Mouse (Mus musculus) hindbrain, embryonic 16.5 days (tissue): ENCODE measurements around the gene Lrp6. TPM values are rescaled to one million over a fixed set of nuclear protein-coding genes. Genes with fewer than 3 reads are reported as not detected.

Source experiments
- ATAC-seq: fragments of 200-750 bp; cut with Nextera tagmentation; 2 replicates; pipeline ENCODE4 v1.8.0; 2017; ENCODE audit warnings: moderate TSS enrichment, moderate library complexity
- H3K27ac ChIP-seq: fragments of 300-500 bp; sonication (generic); 2 replicates; pipeline ENCODE4 v1.5.1; 2014; ENCODE audit warnings: low read depth, mild to moderate bottlenecking, control low read depth, low read length, moderate library complexity
- H3K27me3 ChIP-seq: fragments of 300-500 bp; sonication (generic); replicated peaks from 2 replicates; pipeline ENCODE4 v1.6.1; 2014; ENCODE audit warnings: low read length; ENCODE audit not compliant: control insufficient read depth, insufficient read depth
- H3K36me3 ChIP-seq: fragments of 300-500 bp; sonication (generic); 2 replicates; pipeline ENCODE4 v1.6.1; 2014; ENCODE audit warnings: mild to moderate bottlenecking, low read length, moderate library complexity, mixed read lengths; ENCODE audit not compliant: control insufficient read depth, insufficient read depth
- H3K4me1 ChIP-seq: fragments of 300-500 bp; sonication (generic); 2 replicates; pipeline ENCODE4 v1.6.1; 2014; ENCODE audit warnings: low read depth, low read length; ENCODE audit not compliant: control insufficient read depth, insufficient read depth
- H3K4me2 ChIP-seq: fragments of 300-500 bp; sonication (generic); 2 replicates; pipeline ENCODE4 v1.6.1; 2014; ENCODE audit warnings: mild to moderate bottlenecking, low read length, control low read depth, moderate library complexity
- H3K4me3 ChIP-seq: fragments of 300-500 bp; sonication (generic); 2 replicates; pipeline ENCODE4 v1.5.1; 2014; ENCODE audit warnings: mild to moderate bottlenecking, low read length, control low read depth, moderate library complexity
- H3K9ac ChIP-seq: fragments of 300-500 bp; sonication (generic); 2 replicates; pipeline ENCODE4 v1.6.1; 2014; ENCODE audit warnings: low read depth, mild to moderate bottlenecking, control low read depth, low read length, moderate library complexity
- H3K9me3 ChIP-seq: fragments of 300-500 bp; sonication (generic); 2 replicates; pipeline ENCODE4 v1.6.1; 2014; ENCODE audit warnings: mild to moderate bottlenecking, low read length, moderate library complexity; ENCODE audit not compliant: control insufficient read depth
- WGBS: fragments of 180-500 bp; shearing (Covaris S2); extraction: QIAGEN DNeasy Blood & Tissue Kit; methylation state at CpG from one replicate; pipeline ENCODE4 v1.1.7; 2014; 5-methylcytosine and 5-hydroxymethylcytosine counted together
- polyA plus RNA-seq: library from polyadenylated mRNA; unstranded; fragments of >200 nt; fragmentation: Nextera tagmentation; extraction: Ambion mirVana; gene quantifications from 2 replicates; pipeline ENCODE4 v1.2.1, GENCODE M21; 2015

The Lrp6 gene
- polyA plus RNA-seq, 1 experiment from 2014 or later = 12.6 TPM

DNA sequence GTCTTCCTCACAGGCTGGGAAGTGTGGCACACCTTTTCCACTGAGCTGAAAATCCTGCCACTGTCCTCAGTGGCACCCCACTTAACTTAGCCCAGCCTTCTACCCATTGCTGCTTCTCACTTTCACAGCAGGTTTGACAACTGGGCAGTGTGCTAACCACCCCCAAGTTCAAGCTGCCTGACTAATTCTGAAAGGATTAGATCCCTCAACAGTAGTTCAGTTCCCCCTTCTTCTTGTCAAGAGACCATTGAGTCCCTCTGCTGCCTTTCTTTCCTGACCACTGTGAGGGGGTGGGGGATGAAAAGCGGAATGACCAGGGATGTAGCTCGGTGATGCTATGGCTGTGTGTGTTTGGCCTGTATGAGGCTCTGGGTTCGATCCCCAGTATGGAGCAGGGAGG lies 133.5 kb downstream of the Lrp6 start:
- H3K4me2 ChIP-seq = no peak overlapping the region
- WGBS = 86% methylated on average over 3 of the region's 3 CpGs
- no peak overlapping the region for H3K9ac ChIP-seq
- H3K36me3 ChIP-seq = no peaks in the 10 kb centered on the region
- no peak for ATAC-seq
- no peaks in the 10 kb centered on the region for H3K4me1 ChIP-seq
- H3K9me3 ChIP-seq = no peaks in the 10 kb centered on the region
- H3K27me3 ChIP-seq = no peaks in the 10 kb centered on the region
- H3K27ac ChIP-seq = no peak overlapping the region
- H3K4me3 ChIP-seq = no peak overlapping the region

DNA sequence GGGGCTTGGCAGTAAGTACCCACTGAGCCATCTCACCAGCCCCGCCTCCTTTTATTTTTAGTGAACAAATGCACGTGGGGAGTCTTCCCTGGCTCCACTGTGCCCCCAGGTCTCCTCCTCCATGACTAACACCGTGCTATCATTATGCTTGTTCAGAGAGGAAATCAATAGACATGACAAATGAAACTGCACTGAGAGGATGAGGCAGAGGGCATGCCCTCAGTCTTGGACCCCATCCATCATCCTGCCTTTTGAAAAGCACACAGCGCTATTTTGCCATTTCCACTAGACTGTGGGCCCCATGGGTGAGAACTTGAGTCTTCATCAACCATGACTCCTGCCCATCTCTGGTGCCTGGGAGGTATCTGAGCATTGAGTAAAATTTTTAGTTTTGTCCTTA lies 135.2 kb downstream of the Lrp6 start:
- H3K9me3 ChIP-seq = no peaks in the 10 kb centered on the region
- H3K4me3 ChIP-seq = no peak overlapping the region
- no peak overlapping the region for H3K9ac ChIP-seq
- no peak overlapping the region for H3K4me2 ChIP-seq
- no peaks in the 10 kb centered on the region for H3K4me1 ChIP-seq
- no peaks in the 10 kb centered on the region for H3K36me3 ChIP-seq
- no peak for ATAC-seq
- H3K27ac ChIP-seq = no peak overlapping the region
- no peaks in the 10 kb centered on the region for H3K27me3 ChIP-seq
- 26% methylated on average over 4 of the region's 4 CpGs for WGBS

DNA sequence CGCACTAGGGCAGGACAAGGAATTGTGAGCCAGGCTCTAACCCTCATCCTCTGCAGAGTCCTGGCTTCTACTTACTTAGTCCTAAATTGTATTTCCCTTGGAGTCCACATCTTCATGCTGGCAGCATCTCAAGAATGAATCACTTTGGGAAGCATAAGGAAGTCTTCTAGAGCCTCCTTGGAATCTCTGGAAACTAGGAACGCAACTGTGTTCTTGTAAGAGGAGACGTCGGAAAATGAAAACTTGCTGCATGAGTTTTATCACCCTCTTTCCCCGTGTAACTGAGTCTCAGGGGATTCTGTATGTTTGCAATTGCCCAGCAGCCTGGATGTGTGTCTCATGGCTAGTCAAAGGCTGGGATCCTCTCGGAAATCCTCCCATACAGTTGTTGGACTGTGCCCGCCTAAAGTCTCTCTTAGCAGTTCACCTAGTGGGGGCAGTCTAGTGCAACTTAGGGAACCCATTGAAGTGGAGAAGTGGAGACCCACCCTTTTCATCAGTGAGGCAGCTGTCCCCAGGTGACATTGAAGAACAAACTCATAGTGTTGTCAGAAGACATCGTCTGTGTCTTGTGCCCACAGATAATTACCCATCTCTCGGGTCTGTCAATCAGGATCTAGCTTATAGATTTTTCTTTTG lies 136.5 kb downstream of the Lrp6 start:
- H3K27ac ChIP-seq = no peak overlapping the region
- no peaks in the 10 kb centered on the region for H3K9me3 ChIP-seq
- no peaks in the 10 kb centered on the region for H3K36me3 ChIP-seq
- no peaks in the 10 kb centered on the region for H3K27me3 ChIP-seq
- no peak for ATAC-seq
- no peaks in the 10 kb centered on the region for H3K4me1 ChIP-seq
- H3K9ac ChIP-seq = no peak overlapping the region
- 86% methylated on average over 9 of the region's 9 CpGs for WGBS
- no peak overlapping the region for H3K4me3 ChIP-seq
- no peak overlapping the region for H3K4me2 ChIP-seq

DNA sequence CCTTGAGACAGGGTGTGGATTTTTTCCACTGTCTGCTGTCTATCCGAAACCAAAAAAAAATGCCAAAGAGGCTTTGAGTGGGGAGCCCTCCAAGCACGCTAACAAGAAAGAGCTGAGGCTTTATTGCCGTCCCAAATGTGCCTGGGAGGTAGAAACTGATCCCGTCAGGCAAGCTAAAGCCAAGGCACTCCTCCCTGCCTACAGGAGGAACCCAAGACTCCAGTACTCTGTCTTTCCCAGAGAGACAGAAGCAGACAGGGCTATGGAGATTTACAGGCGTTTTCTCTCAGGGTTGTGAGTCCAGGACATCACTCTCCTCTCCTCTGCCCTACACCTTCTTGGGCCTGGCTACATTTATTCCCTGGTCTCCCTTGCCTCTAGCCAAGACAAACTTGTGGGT lies 138.3 kb downstream of the Lrp6 start:
- H3K27me3 ChIP-seq = no peaks in the 10 kb centered on the region
- H3K4me2 ChIP-seq = no peak overlapping the region
- no peaks in the 10 kb centered on the region for H3K36me3 ChIP-seq
- H3K4me3 ChIP-seq = no peak overlapping the region
- H3K4me1 ChIP-seq = no peaks in the 10 kb centered on the region
- H3K27ac ChIP-seq = no peak overlapping the region
- H3K9ac ChIP-seq = no peak overlapping the region
- no peaks in the 10 kb centered on the region for H3K9me3 ChIP-seq
- no peak for ATAC-seq
- 86% methylated on average over 5 of the region's 5 CpGs for WGBS

DNA sequence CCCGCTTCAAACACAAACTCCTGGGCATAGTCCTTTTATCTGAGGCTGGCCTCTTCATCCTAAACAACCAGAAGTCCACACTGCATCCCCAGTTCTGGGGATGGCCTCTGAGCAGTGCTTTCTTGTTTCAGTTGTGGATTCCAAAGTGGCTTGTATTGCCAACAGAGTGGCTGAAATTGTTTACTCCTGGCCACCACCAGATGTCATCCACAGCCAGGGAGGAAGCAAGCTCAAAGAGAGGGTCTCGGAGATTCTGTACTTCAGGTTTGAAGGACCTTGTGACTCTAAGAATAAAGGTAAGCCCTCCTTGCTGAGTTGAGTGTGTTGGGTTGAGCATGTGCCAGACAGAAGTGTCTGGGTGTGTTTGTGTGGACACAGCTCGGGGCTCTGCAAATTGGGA lies 139.6 kb downstream of the Lrp6 start:
- 0 out of 2 replicates have a peak, but pooled peaks have one; percentile 28 for ATAC-seq
- 76% methylated on average over 3 of the region's 3 CpGs for WGBS
- Histone ChIP-seq H3K36me3 (no peaks in the 10 kb centered on the region), H3K27me3 (no peaks in the 10 kb centered on the region), H3K4me3 (no peak overlapping the region), H3K4me2 (no peak overlapping the region), H3K27ac (no peak overlapping the region), H3K9ac (no peak overlapping the region), H3K9me3 (no peaks in the 10 kb centered on the region), H3K4me1 (no peaks in the 10 kb centered on the region)

DNA sequence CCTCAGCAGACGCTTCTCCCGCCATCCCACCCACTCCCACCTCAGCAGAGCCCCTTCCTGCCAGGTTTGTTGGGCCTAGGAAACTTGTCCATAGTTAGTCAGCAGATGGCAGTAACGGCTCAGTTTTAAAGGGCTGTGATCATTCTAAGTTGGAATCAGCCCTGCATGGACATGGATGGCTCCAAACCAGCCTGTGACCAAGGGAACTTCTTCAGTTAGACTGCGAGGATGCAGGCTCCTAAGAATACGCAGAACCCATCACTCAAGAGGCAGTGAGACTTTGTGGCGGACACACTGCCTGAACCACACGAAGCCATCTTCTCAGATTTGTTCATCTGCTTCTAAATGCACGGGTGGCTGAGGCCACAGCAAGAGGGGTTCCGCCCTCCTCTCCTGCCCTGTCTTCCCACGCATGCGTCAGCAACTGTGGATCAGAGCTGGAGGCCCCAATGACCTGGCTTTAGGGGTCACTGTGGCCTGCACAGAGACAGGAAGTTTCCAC lies 141.5 kb downstream of the Lrp6 start:
- Histone ChIP-seq H3K4me3 (no peak overlapping the region), H3K4me1 (no peaks in the 10 kb centered on the region), H3K36me3 (no peaks in the 10 kb centered on the region), H3K4me2 (peak overlapping the region; percentile 32), H3K9ac (no peak overlapping the region), H3K9me3 (no peaks in the 10 kb centered on the region), H3K27me3 (no peaks in the 10 kb centered on the region), H3K27ac (no peak overlapping the region)
- WGBS = 36% methylated on average over 11 of the region's 11 CpGs
- ATAC-seq = peak; percentile 90

DNA sequence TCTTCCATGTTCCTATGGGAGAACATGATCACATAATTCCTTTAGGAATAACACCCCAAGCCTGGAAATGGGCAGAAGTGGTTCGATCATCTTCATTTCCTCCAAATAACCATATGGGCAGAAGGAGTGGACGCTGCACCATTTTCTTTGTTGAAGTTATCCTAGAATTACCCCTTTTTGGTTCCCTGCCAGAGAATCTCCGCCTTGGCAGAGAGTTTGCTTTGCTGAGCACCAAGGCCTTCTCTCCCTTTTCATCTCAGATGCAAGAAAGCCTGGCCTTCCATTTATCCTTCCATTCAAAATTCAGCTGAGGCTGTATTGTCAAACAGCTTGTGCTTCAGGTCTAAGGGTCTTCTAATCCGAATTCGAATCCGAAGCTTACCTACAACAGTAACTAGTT lies 144.8 kb downstream of the Lrp6 start:
- 81% methylated on average over 6 of the region's 6 CpGs for WGBS
- Histone ChIP-seq H3K4me2 (no peak overlapping the region), H3K27ac (no peak overlapping the region), H3K9ac (no peak overlapping the region), H3K9me3 (no peaks in the 10 kb centered on the region), H3K4me1 (no peaks in the 10 kb centered on the region), H3K36me3 (no peaks in the 10 kb centered on the region), H3K27me3 (no peaks in the 10 kb centered on the region), H3K4me3 (no peak overlapping the region)
- ATAC-seq = no peak

DNA sequence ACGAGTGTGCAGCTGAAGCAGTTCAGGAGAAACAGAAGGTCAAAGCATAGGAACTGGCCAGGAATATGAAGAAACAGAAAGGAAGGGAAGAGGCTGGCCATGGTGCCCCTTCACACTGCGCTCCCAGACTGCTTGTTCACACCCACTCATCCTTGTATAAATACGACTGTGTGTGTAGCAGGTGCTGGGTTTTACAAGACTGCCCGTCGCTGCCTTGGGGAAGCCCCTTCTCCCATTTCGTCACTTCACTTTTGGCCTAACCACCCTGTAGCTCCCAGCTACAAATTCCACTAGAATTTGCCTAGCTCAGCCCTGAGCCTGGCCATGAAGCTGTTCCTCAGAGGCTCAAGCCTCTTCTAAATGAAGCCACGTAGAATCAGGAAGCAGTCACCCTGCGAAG lies 146.4 kb downstream of the Lrp6 start:
- ATAC-seq = no peak
- 87% methylated on average over 8 of the region's 8 CpGs for WGBS
- H3K9me3 ChIP-seq = no peaks in the 10 kb centered on the region
- H3K4me3 ChIP-seq = no peak overlapping the region
- no peak overlapping the region for H3K9ac ChIP-seq
- H3K4me2 ChIP-seq = no peak overlapping the region
- H3K4me1 ChIP-seq = no peaks in the 10 kb centered on the region
- no peaks in the 10 kb centered on the region for H3K36me3 ChIP-seq
- H3K27me3 ChIP-seq = no peaks in the 10 kb centered on the region
- H3K27ac ChIP-seq = no peak overlapping the region

DNA sequence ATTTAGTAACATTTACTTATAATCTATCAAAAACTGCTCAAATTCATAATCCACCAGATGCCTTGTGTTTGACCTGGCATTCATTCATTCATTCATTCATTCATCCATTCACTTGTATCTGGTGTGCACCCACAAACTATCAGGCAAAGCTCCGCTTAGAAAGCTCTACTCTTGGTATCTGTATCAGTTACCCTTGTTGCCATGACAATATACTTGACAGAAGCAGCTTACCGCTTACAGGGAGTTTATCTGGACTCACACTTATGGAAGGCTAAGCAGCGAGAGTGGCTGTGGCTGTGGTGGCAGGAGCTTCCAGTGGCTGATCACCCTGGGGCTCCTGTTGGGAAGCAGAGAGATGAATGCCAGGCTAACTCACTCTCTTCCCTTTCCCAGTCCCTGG lies 148.9 kb downstream of the Lrp6 start:
- H3K9ac ChIP-seq = no peak overlapping the region
- H3K27me3 ChIP-seq = no peaks in the 10 kb centered on the region
- H3K4me3 ChIP-seq = no peak overlapping the region
- no peak overlapping the region for H3K27ac ChIP-seq
- no peaks in the 10 kb centered on the region for H3K36me3 ChIP-seq
- H3K9me3 ChIP-seq = no peaks in the 10 kb centered on the region
- no peaks in the 10 kb centered on the region for H3K4me1 ChIP-seq
- ATAC-seq = no peak
- H3K4me2 ChIP-seq = no peak overlapping the region
- WGBS = 71% methylated on average over 3 of the region's 3 CpGs
